Mouse (Mus musculus) heart, adult 9 months (tissue): Measurements from ENCODE around the gene Gm13277.
"Not testable (repeated sequence)": the region's sequence is repeated elsewhere in the genome, so short reads cannot be mapped to it uniquely, and the experiment has no call there.

Source experiments
- DNase-seq, 2 experiments: peaks; one replicate each; pipeline ENCODE4 v3.0.0; 2022; ENCODE audit warnings: low spot score in 2 of 2

Gene Gm13277

GRCm38 (mm10) chr4:88788402-88788801 is at the start of gene Gm13277:
TSS of gene Gm13277 (plus strand) at chr4:88788632.
- DNase-seq = peak; percentile 53 to 73

- no peak for DNase-seq
These were observed 49.4 kb upstream of the Gm13277 start for GRCm38 (mm10) chr4:88739036-88739435.

GRCm38 (mm10) chr4:88741426-88741825 is 47.0 kb upstream of the Gm13277 start:
- no peak for DNase-seq

GRCm38 (mm10) chr4:88742771-88743371 is 45.6 kb upstream of the Gm13277 start:
- no peak for DNase-seq

GRCm38 (mm10) chr4:88744207-88744606 is 44.2 kb upstream of the Gm13277 start:
- DNase-seq = no peak

- DNase-seq = no peak
These were observed 38.5 kb upstream of the Gm13277 start for GRCm38 (mm10) chr4:88749926-88750325.

- DNase-seq = peak; percentile 81
These were observed 33.6 kb upstream of the Gm13277 start, which contains the start of gene Gm13271 for GRCm38 (mm10) chr4:88754818-88755340. TSS of gene Gm13271 (plus strand) at chr4:88754868.

GRCm38 (mm10) chr4:88756581-88757513 is 31.6 kb upstream of the Gm13277 start:
- DNase-seq = peak in 1 of 2 experiments; percentile 29

GRCm38 (mm10) chr4:88757628-88758031 is 30.8 kb upstream of the Gm13277 start:
- DNase-seq = peak; percentile 91 to 94

- DNase-seq = peak; percentile 23 to 44
These were observed 29.7 kb upstream of the Gm13277 start for GRCm38 (mm10) chr4:88758751-88759150.

GRCm38 (mm10) chr4:88759610-88760268 is 28.7 kb upstream of the Gm13277 start, which contains the start of gene Gm13283:
TSS of gene Gm13283 (plus strand) at chr4:88760119.
- peak; percentile 44 to 67 for DNase-seq

GRCm38 (mm10) chr4:88760431-88760830 is 28.0 kb upstream of the Gm13277 start:
- DNase-seq = peak; percentile 85

GRCm38 (mm10) chr4:88761776-88762175 is 26.7 kb upstream of the Gm13277 start:
- peak; percentile 64 to 73 for DNase-seq

GRCm38 (mm10) chr4:88762341-88762740 is 26.1 kb upstream of the Gm13277 start:
- DNase-seq = peak; percentile 32 to 35

- DNase-seq = peak; percentile 76 to 78
These were observed 24.9 kb upstream of the Gm13277 start for GRCm38 (mm10) chr4:88763384-88764018.

GRCm38 (mm10) chr4:88773534-88773933 is 14.9 kb upstream of the Gm13277 start, which contains the start of gene Gm13290:
TSS of gene Gm13290 (plus strand) at chr4:88773834.
- not testable (repeated sequence) for DNase-seq

- not testable (repeated sequence) for DNase-seq
These were observed 11.8 kb upstream of the Gm13277 start, which contains the start of gene Gm13289 for GRCm38 (mm10) chr4:88776622-88777021. TSS of gene Gm13289 (plus strand) at chr4:88776922.

GRCm38 (mm10) chr4:88779550-88779949 is 8.9 kb upstream of the Gm13277 start, which contains the start of gene Gm13272:
TSS of gene Gm13272 (plus strand) at chr4:88779850.
- not testable (repeated sequence) for DNase-seq

GRCm38 (mm10) chr4:88780320-88780719 is 8.1 kb upstream of the Gm13277 start:
- DNase-seq = not testable (repeated sequence)

- not testable (repeated sequence) for DNase-seq
These were observed 6.6 kb upstream of the Gm13277 start, which contains the start of gene Ifnz for GRCm38 (mm10) chr4:88781831-88782230. TSS of gene Ifnz (plus strand) at chr4:88782131.

GRCm38 (mm10) chr4:88782335-88782734 is 6.1 kb upstream of the Gm13277 start:
- DNase-seq = not testable (repeated sequence)
